Mouse (Mus musculus) embryo, embryonic 11.5 days (tissue): ENCODE measurements around the gene Bcdin3d.

ENCODE experiments used
- DNase-seq: peaks from one replicate; pipeline ENCODE4 v3.0.0-alpha.2; 2012; ENCODE audit warnings: low read depth, low spot score

Gene Bcdin3d

DNA sequence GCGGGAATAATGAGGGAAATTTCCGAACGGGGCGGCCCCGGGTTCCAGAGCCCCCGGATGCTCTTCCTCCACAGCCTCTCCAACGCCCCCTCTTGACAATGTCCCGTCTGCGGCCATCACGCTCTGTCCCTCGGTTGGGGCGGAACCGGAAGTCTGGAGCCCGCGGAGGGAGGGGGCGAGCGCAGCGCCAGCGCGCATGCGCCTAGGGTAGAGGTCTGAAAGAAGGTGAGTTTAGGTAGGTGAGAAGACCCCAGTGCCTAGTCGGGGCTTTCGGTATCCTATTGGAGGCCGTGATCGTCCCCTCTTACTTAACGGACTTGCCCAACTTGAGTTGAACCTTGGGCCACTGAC lies at the start of gene Bcdin3d:
Gene Bcdin3d, minus strand, starts transcription at position 155 of the 351 bp plus-strand sequence.
- peak; percentile 82 for DNase-seq

DNA sequence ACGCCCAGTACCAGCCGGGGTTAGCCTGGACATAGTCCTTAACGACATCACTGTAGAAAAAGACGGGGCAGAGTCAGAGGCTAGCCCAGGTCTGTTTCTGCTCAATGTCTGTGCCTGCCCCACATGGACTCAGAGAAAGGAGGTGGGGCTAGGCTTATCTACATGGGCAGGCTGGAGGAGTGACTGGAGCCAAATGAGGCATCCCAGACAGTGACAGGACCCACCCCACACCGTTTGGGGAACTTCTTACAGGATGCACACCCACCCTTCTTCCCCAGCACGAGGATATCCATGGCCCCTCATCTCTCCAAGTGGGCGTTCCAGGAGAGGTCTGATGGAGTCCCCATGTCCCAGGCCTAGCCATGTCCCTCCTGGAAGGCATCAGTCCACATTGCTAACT lies 45.8 kb upstream of the Bcdin3d start:
- DNase-seq, result no peak

DNA sequence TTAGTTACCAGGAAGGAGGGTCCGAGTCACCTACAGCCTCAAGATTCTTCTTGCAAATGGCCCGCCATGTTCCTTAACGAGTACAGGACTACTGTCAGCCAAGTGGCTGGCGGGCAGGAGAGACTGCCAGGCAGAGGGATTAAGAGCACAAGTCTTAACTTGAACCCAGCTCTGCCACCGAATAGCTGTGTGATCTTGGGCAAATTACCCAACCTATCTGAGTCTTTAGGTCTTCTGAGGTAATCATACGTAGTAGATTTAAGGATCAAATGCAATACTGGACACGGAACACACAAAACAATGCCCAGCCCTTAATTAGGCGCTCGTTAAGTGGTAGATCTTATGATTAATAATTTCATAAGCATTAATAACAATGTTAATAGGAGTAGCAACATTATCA lies 45.1 kb upstream of the Bcdin3d start:
- DNase-seq, result no peak

DNA sequence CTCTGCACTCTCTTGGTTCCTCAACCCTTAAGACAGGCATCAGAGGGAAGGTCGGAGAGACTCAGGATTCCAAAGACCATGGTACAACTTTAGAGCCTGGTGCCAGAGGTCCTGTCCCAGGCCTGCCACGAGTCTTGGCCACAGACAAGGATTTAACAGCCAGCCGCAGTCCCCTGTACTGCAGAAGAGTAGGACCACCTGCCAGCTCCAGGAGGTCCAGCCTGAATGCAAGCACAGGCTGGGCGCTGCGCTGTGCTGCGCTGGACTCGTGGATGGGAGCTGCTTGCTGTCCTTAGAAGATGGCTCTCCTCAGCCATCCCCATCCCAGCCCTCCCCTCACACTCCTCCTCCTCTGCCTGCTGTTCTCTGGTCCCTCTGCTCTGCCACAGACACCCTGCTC lies 43.2 kb upstream of the Bcdin3d start:
- DNase-seq, result no peak

DNA sequence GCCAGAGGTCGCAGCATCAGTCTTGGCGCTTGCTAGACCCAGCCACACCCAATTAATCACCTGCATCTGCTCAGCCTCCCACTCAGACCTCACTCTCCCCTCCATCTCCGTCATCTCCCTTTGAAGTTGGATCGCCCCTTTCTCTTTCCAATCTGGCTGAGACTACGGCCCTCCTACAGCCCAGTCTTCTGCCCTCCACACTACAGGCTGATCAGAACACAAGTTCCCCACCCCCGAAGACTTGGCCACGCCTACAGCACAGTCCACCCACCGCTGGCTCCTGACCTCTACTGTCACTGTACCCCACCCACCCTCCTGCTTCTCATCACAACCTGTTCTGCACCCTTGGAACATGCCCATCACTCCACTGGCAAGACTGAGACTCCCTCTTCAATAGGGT lies 42.2 kb upstream of the Bcdin3d start:
- no peak for DNase-seq

DNA sequence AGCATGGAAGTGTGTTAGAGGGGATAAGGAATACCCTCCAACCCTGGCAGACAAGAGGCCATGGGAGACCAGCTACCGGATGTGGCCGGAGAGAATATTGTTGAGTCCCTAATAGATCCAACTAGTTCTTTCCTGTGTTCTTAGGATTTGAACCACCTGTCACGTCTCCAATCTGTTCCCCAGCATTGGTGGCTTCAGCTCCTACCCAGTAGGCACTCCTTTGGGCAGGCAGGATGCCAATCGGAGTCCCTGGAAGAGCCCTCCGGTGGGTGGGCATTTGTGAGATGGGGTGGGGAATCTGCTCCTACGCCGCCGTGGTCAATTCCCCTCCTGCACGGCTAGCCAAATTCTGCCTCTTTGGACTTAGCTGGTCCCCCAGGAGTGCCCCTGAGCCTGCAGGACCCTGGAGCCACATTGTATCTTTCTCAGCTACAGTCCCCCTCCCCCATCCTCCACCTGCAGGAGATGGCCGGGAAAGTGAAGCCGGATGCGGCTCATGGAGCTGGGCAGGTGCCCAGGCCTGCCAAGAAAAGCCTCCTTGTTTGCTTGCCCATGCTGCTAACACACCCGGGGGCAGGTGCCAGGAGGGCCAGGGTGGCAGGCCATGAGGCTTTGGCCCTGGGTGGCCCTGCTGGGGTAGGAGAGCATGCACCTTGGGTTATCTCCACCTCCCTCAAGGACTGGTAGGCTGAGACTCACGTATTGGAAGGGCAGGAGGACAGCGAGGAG lies 37.4 kb upstream of the Bcdin3d start:
- DNase-seq, result no peak

DNA sequence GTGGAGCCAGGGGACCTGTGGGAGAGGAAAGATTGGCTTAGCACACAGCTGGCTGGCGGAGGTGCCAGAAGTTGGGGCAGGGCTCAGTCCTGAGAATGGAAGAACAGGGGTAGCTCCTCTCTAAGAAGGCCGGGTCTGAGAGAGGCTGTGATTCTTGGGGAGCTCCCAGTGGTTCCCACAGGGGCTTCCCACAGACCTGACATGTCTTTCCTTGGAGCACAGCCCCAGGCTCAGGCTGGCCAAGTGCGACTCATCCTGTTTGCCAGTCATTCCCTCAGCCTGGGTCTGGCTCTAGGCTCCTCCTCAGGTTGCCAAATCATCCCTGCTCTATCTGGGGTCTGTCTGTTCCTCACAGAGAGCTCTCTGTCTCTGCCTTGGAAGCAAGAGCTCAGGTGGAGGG lies 36.1 kb upstream of the Bcdin3d start:
- no peak for DNase-seq

DNA sequence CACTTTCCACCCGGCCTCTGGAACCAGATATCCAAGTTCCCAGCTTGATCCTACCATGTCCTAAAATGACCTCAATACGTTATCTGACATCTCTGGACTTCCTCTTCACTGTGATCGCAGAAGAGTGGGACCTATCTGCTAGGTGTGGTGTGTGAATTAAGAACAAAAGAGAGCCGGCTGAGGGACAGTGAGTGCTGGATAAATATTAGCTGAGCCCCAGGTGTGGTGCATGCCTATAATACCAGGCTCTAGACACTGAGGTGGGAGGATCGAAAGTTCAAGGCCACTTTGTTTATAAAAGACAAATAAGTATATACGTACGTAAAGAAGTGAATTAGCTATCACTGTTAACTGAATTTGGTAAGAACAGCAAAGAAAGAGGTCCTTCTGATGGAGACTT lies 35.3 kb upstream of the Bcdin3d start:
- no peak for DNase-seq

DNA sequence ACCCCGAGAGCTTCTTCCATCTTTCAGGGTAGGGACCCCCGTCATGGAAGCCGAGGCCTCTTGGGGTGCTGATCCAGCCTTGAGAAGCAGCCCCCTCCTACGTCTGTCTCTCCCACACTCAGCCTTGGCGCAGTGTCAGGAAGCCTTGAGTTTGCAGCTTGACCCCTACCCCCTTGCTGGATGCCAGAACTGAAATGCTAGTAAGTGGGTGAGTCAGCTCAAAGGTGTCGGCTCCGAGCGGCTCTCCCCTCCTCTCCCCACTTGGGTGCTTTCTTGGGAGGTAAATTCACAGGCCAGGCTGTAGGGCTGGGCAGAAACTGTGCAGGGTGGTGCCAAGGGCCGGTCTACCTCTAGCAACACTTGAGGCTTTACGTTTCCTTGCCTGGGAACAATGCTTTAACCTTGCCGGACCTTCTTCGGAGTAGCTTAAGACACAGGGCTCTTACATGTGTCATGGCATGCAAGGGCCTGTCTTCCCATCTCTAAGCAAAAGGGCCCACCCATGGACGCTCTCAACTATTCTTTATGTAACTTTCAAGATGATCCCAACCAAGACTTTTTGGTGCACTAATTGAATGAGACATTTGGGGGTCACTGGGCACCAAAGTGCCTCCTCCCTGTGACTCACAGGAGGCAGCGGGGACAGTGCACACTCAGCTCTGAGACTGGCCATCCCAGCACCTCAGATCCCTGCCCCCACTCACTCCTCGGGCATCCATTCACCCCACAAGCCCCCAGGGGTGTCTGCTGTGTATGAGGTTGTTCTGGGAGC lies 31.0 kb upstream of the Bcdin3d start:
- DNase-seq, result no peak

DNA sequence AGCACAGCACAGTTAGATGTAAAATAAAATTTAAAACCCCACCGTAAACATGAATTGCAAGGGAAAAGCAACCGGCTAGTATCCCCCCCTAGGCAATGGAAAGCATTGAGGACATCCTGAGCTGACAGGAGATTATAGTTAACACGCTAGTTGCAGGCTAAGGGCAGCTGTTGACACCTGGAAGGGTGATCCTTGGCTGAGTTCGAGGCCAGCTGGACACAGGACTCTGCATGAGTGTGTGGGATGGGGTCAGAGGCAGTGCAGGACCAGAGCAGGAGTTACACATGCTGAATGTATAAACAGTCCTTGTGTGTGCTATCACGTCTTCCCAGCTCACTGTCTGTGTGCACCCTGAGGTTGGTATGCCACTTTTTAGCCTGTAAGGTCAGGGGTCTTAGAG lies 28.7 kb upstream of the Bcdin3d start:
- DNase-seq, result no peak

DNA sequence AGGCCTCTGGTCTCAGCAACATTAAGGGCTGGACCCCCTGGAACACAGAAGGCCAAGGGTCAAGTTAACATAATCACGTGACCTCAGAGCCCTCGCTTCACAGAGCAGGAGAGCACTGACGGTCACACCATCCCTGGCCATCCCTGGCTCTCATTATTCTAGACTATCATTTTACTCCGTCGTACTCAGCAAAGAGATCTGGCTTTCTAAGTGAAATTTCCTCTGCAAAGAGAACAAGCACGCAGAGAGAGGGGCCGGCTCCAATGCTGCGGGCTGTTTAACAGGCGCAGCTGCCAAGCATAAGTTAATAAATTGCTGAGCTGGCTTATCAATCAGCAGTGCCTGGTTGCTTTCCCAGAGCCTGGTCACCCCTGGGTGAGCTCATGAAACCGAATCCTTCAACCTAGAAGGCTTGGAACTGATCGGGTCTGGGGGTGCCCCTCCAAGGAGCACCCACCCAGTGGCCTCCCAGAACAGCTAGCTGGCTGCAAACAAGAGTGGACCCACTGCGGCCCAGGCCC lies 27.8 kb upstream of the Bcdin3d start:
- no peak for DNase-seq

DNA sequence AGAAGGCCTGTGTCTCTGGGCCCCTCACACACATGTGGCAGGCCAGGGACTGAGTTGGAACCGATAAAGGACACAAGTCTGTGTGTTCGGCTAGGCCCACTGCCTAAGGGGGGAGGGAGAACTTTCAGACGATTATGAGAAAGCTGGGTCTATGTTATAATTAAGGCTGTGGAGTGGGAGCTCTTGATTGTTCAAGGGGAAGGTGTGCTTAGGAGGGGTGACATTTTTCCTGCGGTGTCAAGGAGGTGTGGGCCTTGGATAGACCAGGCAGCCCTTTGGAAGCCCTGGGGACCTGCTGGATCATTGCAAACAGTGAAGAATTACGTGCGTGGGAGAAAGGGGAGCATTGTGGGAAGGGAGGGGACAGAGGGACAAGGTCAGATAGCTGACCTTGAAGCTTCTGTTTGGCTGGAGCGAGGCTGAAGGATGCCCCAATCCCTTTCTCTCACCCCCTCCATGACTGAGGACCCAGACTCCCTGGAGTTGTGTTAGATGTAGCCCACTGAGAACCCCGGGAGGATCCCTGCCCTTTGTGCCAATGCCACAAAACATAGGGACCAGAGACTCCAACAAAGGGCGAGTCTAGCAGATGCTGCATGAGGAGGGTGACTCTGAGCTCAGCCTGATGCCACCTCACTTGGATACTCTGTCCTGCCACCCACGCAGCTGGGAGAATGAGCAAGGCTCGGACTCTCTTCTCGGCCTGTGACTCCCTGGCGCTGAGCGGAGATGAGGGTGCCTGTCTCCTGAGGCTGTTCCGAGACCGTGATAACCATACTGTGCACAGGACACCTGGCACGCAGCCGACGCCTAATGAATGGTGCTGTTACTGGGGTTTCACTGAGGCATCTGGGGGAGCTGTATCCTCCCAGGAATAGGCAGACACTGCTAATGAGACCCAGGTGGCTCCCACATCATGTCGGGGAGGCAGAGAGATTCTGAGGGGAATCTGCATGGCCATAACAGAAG lies 27.0 kb upstream of the Bcdin3d start:
- DNase-seq, result no peak

DNA sequence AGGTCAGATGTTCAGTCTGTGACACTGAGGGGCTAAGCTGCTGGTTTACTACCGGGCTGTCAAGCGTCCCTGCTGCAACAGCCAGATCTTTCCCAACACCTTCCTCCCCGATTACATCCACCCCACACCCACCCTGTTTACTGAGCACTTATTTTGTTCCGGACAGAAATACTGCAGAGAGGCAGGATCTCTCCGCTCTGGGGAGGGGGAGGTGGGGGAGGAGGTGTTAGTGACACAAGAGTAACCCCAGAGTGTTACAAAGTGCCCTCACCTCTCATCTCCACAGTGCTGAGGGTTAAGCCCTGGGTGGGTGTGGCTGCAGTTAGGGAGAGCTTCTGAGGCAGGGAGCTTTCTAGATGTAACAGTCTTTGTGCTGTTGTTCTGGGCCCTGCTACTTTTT lies 25.8 kb upstream of the Bcdin3d start:
- no peak for DNase-seq

DNA sequence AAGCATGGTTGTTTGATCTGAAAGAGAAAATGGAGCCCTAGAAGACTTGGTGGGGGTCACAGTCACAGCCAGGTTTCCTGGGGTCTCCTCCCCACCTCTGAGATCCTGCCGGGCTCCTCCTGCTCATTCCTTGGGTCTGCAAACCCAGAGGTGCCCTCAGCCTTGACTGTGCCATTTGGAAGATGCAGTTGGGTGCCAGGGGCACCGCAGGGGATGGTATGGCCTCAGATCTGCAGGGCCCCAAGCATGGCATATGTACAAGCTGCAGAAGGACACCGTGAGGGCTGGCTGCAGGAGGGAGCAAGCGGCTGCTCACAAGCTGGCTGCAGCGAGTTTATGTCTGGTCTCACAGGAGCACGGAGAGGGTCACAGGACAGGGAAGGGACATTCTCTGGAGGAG lies 25.2 kb upstream of the Bcdin3d start:
- DNase-seq, result no peak

DNA sequence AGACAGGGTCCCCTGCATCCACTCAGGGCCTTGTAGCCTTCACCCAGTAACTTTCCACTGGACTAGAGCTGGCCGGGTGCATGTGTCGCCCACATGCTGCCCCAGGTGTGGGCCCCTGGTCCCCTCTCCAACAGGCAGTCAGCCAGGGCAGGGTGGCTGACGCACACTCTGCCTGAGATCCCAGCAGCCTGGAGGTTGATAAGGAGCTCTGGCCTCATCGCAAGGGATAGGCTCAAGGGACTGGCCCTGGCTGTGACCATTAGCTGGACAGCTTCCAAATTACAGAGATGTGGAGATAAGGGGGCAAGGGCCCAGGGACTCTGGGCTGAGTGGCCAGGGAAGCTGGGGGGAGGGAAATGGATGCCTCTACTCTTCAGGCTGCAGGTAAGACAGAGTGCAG lies 24.3 kb upstream of the Bcdin3d start:
- DNase-seq, result no peak

DNA sequence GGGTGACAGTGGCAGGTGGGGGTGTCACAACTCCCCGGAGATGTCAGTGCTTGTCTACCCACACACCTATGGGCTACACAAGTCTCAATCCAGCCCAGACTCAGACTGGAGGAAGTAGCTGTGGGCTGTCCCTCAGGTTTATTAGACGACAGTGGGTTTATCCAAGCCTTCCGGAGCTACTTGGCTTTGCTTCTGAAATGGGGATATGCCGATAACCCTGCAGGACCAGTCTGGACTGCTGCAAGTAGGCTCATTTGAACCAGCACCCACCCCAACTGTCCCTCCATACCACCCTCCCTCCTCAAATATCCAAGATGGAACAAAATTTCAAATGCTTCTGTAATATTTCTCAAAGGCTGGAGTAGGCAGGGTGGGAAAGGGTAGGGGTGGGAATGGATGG lies 23.8 kb upstream of the Bcdin3d start:
- DNase-seq, result no peak

DNA sequence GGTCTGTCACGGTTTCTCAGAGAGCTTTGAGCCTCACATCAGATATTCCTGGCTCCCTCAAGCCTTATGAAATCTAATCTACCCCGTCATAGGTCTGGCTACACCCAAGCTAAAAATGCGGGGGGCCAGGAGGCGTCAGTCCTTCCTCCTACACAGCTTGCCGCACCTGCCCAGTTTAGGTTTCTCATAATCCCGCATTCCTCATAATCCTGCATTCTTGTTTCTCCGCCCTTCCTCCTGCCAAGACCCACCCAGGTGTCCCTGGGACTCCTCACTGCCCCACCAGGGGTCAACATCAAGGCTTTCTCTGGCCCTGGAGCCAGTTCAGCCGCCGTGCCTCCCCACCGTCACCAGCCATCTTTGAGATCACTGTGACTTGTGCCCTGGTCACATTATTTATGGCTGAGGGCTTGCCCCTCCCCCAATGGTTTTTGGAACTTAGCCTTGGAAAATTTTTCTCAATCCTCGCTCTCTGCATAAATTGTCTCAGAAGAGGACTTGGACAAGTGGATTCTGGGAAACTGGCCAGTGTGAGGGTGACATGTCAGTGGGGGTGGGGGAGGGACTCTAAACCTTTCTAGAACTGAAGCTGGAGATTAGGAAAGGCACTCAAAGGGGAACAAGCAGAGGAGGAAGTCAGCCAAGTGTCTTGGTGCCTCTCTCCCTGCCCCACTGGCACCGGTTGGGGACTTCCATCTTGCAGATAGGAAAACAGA lies 23.2 kb upstream of the Bcdin3d start:
- no peak for DNase-seq

DNA sequence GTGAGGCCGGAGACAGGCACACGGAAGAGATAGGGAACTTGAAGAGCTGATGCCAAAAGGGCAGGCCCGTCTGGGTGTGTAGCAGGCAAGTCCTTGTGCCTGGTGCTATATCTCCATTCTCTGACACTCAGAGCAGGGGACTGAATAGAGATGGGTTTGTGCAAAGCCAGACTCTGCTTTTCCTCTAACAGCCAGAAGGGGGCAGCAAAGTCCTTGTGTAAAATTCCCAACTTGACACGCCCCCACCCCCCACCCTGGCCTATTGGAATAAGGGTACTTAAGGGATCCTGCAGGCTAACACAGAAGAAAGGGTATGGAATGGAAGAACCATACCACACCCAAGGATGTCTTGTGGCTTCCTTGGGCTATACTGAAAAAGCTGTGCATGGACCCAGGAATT lies 22.5 kb upstream of the Bcdin3d start:
- peak; percentile 73 for DNase-seq

DNA sequence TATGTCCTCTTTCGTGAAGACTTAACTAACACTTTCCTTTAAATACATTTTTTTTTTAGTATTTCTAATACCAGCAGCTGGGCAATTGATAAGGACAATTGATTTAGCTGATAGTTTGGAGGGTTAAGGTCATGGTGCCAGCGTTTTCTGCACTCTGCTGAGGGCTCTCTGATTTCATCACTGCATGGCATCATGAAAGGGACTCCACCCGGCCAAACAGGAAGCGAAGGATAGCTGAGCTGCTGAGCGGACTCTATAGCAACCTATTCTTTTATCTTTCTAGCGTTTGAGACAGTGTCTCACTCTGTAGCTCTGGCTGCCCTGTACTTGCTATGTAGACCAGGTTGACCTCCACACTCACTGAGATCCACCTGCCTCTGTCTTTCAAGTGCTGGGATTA lies 10.2 kb upstream of the Bcdin3d start:
- no peak for DNase-seq

DNA sequence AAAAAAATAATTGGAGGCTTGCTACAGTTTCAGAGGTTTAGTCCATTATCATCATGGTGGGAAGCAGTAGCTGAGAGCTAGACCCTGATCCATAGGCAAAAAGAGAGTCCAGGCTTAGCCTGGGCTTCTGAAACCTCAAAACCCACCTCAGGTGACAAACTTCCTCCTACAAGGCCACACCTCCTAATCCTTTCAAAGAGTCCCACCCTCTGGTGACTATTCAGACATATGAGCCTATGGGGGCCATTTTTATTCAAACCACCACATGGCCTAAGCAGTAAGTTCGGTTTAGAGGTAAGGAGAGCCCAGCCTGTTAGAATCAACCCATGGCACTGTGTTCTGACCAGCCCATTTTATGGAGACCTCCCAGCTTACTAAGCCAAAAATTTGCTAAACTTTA lies 1.3 kb upstream of the Bcdin3d start:
- no peak for DNase-seq

DNA sequence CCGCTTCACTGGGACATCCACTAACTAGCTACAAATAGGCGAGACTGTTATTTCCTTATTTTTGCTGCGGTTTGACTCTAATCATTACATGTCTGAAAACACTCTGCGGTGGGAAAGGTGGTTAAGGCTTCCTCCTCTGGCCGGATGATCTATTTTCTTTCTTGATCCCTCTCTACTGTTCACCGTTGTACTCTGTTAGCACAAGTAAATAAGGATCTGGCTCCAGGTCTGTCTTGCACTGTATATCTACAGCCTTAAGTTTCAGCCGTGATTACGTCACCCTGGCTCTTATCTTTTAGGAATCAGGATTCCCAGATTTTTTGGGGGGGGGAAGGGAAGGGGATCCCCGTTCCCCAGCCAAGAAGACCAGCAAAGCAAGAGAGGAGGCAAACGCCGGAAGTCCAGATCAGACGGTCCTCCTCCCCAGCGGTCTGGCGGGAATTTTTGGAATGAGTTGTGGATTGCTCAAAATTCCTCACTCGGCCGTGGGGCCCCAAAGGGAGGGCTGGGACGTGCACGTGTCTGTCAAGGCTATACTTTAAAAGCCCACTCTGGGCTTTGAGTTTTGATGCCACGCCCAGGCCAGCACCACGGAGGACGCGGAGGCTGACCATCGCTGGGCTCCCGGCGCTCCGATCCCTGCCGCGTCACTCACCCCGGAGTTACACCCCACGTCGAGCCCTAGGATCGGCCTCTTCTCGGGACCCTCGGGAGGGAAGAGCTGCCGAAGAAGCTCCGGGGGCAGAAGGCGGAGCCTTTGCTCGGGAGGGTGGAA lies 542 bp downstream of the Bcdin3d start:
- DNase-seq, result peak; percentile 51
